Mouse (Mus musculus) limb, embryonic 11.5 days (tissue): ENCODE measurements around the gene Draxin. TPM values are rescaled to one million over a fixed set of nuclear protein-coding genes. Genes with fewer than 3 reads are reported as not detected.
"Not testable (repeated sequence)": the region's sequence is repeated elsewhere in the genome, so short reads cannot be mapped to it uniquely, and the experiment has no call there.

Experiments used
- ATAC-seq: fragments of 200-750 bp; cut with Nextera tagmentation; 2 replicates; pipeline ENCODE4 v1.8.0; 2017; ENCODE audit warnings: low read depth; ENCODE audit not compliant: insufficient number of reproducible peaks, low FRiP score, low TSS enrichment
- DNase-seq: peaks from one replicate; pipeline ENCODE4 v3.0.0-alpha.2; 2015; ENCODE audit warnings: low spot score
- H3K27ac ChIP-seq: fragments of 300-500 bp; sonication (generic); replicated peaks from 2 replicates; pipeline ENCODE4 v1.5.1; 2014; ENCODE audit warnings: low read depth, mild to moderate bottlenecking, low read length
- H3K27me3 ChIP-seq: fragments of 300-500 bp; sonication (generic); 2 replicates; pipeline ENCODE4 v1.6.1; 2014; ENCODE audit warnings: mild to moderate bottlenecking, low read length, mixed read lengths; ENCODE audit not compliant: control insufficient read depth, insufficient read depth
- H3K36me3 ChIP-seq: fragments of 300-500 bp; sonication (generic); 2 replicates; pipeline ENCODE4 v1.6.1; 2014; ENCODE audit warnings: mild to moderate bottlenecking, low read length, moderate library complexity, mixed read lengths; ENCODE audit not compliant: control insufficient read depth, insufficient read depth
- H3K4me1 ChIP-seq: fragments of 300-500 bp; sonication (generic); 2 replicates; pipeline ENCODE4 v1.6.1; 2014; ENCODE audit warnings: low read length, mixed read lengths; ENCODE audit not compliant: control insufficient read depth, insufficient read depth
- H3K4me2 ChIP-seq: fragments of 300-500 bp; sonication (generic); 2 replicates; pipeline ENCODE4 v1.6.1; 2014; ENCODE audit warnings: low read depth, mild to moderate bottlenecking, moderate library complexity; ENCODE audit not compliant: severe bottlenecking
- H3K4me3 ChIP-seq: fragments of 300-500 bp; sonication (generic); 2 replicates; pipeline ENCODE4 v1.5.1; 2014; ENCODE audit warnings: low read depth, low read length
- H3K9ac ChIP-seq: fragments of 300-500 bp; sonication (generic); 2 replicates; pipeline ENCODE4 v1.6.1; 2014; ENCODE audit warnings: mild to moderate bottlenecking, low read length
- H3K9me3 ChIP-seq: fragments of 300-500 bp; sonication (generic); 2 replicates; pipeline ENCODE4 v1.6.1; 2016; ENCODE audit warnings: low read length; ENCODE audit not compliant: control insufficient read depth
- WGBS: fragments of 180-500 bp; shearing (Covaris S2); extraction: QIAGEN DNeasy Blood & Tissue Kit; methylation state at CpG from one replicate; pipeline ENCODE4 v1.1.7; 2014; 5-methylcytosine and 5-hydroxymethylcytosine counted together
- polyA plus RNA-seq: library from polyadenylated mRNA; unstranded; fragments of >200 nt; fragmentation: Nextera tagmentation; extraction: Ambion mirVana; gene quantifications from 2 replicates; pipeline ENCODE4 v1.2.1, GENCODE M21; 2014

Draxin gene
- polyA plus RNA-seq, 1 experiment from 2014 or later: 2.5 TPM

DNA sequence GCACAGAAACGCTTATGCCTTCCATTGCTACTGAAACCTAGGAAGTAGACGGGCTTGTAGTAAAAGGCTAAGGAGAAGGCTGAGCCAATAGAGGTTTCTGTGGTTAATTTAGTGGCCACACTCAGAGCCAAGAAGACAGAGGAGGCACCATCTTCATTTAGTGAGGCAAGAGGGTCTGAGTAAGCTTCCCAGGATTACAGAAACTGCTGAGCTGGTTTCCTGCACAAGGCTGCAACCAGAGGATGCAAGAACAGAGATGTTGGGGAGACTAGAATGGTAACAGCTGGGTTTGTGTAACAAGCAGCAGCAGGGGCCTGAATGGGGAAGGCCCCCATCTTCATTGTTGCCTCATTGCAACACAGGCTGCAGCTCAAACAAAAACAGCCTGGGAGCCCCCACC is 1.8 kb downstream of the Draxin start:
- H3K9ac ChIP-seq: no peak overlapping the region
- DNase-seq (no peak), ATAC-seq (no peak)
- no peak overlapping the region for H3K4me3 ChIP-seq
- no peaks in the 10 kb centered on the region for H3K36me3 ChIP-seq
- peaks cover 5% of the 10 kb centered on the region for H3K4me1 ChIP-seq
- 68% methylated on average over 2 of the region's 2 CpGs for WGBS
- H3K9me3 ChIP-seq: no peaks in the 10 kb centered on the region; the same call in 1 of the 2 replicates
- peaks cover 8% of the 10 kb centered on the region; the same call in 1 of the 2 replicates for H3K27me3 ChIP-seq
- no peak overlapping the region for H3K27ac ChIP-seq
- H3K4me2 ChIP-seq: no peak overlapping the region

DNA sequence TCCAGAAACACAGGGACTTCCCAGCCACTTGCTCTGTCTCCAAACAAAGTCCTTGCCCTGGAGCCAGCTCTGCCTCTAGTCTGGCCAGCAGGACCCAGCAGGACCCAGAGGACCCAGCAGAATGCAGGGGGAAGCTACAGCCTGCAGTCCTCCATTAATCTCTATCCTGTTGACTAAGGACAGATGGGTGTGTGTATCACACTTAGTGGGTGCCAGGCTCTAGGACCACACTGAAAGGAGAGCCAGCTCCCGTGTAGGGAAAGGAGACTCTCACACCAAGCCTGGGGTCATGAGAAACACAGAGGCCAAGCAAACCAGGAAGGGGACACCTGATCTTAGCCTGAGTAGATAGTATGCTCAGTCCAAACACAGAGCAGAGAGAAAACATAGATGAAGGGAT is 2.3 kb downstream of the Draxin start:
- Histone ChIP-seq H3K4me1 (peaks cover 5% of the 10 kb centered on the region), H3K9me3 (no peaks in the 10 kb centered on the region), H3K4me2 (no peak overlapping the region), H3K4me3 (no peak overlapping the region), H3K27me3 (peaks cover 8% of the 10 kb centered on the region; the same call in 1 of the 2 replicates), H3K36me3 (no peaks in the 10 kb centered on the region), H3K27ac (no peak overlapping the region), H3K9ac (no peak overlapping the region)
- 64% methylated on average over 1 of the region's 1 CpGs for WGBS
- ATAC-seq (no peak), DNase-seq (no peak)

DNA sequence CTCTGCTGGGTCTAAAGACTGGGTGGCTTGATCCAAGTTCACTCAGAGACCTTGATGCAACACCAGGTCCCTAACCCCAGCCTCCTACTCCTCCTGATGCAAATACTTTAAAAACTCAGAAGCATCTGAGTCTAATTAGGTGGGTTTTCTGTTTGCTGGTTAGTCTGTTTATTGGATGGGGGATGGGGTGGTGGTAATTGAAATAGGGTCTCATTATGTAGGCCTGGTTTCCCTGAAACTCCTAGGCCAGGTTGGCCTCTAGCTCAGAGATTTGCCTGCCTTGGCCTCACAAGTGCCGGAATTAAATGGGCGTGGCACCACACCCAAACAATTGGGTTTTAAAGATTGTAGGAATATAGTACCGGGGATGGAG is 7.8 kb downstream of the Draxin start:
- Histone ChIP-seq H3K9me3 (no peaks in the 10 kb centered on the region), H3K9ac (peak overlapping the region; percentile 17; the same call in 1 of the 2 replicates), H3K36me3 (no peaks in the 10 kb centered on the region), H3K4me2 (peak overlapping the region; percentile 14; the same call in 1 of the 2 replicates), H3K4me3 (no peak overlapping the region), H3K27ac (peak overlapping the region; percentile 82), H3K4me1 (peaks cover 6% of the 10 kb centered on the region), H3K27me3 (no peaks in the 10 kb centered on the region)
- DNase-seq (no peak), ATAC-seq (peak; percentile 53)
- WGBS: 27% methylated on average over 3 of the region's 3 CpGs

DNA sequence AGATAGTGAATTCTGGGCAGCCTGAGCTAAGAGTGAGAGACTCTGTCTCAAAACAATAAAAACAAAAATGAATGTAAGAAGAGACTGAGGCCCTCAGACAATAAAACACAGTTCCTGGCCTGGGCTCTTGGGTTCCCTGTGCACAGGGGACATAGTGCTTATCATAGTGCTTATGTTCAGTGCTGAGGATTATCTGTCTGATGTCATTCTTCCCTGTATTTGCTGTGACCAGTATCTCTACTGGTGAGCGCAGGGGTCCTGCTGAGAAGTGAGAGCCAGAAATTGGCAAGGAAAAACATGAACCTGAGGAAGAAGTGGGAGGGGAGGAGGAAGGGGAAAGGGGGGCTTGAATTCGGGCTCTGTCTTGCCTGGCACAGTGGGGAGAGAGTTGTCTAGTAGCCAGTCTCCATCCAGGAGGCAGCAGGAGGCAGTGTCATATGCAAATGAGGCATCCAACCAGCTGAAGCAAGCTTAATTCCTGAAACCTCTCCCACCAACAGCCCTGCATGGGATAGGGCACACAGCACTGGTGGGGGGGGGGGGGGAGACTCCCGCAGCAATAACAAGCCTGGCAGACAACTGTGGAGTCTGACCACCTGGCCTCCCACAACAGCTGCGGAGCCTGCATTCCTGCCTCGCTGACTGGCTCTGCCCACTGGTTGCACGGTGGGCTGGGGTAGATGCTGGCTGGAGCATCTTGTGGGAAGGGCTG is 8.4 kb downstream of the Draxin start:
- peak overlapping the region; percentile 14 for H3K4me2 ChIP-seq
- ATAC-seq: peak; percentile 86

DNA sequence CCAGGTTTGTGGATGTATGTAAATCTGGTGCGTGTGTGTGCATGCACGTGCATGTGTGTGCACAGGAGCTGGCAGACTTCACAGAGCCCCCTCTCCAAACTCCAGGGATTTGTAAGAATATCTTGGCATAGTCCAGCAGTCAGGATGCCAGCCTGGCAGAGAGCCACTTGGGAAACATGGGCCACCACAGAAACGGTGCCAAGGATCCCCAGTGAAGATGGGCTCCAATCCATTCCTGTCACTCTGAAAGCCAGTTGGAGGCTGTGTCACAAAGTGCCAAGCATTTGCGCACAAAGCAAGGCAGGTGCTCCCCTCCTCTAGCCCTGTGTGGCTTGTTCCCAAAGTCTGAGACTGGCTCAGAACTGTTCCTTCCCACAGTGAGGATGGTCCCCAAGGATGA is 9.1 kb downstream of the Draxin start:
- Histone ChIP-seq H3K36me3 (no peaks in the 10 kb centered on the region), H3K4me3 (no peak overlapping the region), H3K9ac (no peak overlapping the region), H3K27me3 (no peaks in the 10 kb centered on the region), H3K4me1 (peaks cover 6% of the 10 kb centered on the region), H3K27ac (peak overlapping the region; percentile 82; the same call in 1 of the 2 replicates), H3K4me2 (no peak overlapping the region), H3K9me3 (0 out of 2 replicates have a peak, but pooled peaks cover 2% of the 10 kb centered on the region)
- ATAC-seq (no peak), DNase-seq (no peak)
- WGBS: 86% methylated on average over 4 of the region's 4 CpGs

More for the DNA sequence above, 8.4 kb downstream of the Draxin start:
- peak; percentile 81 for DNase-seq
- no peaks in the 10 kb centered on the region for H3K27me3 ChIP-seq
- H3K36me3 ChIP-seq: no peaks in the 10 kb centered on the region
- H3K4me1 ChIP-seq: peaks cover 6% of the 10 kb centered on the region
- WGBS: 6% methylated on average over 6 of the region's 6 CpGs
- peak overlapping the region; percentile 82 for H3K27ac ChIP-seq
- 0 out of 2 replicates have a peak overlapping the region, but pooled peaks have one; percentile 3 for H3K4me3 ChIP-seq
- peak overlapping the region; percentile 17; the same call in 1 of the 2 replicates for H3K9ac ChIP-seq
- H3K9me3 ChIP-seq: no peaks in the 10 kb centered on the region

DNA sequence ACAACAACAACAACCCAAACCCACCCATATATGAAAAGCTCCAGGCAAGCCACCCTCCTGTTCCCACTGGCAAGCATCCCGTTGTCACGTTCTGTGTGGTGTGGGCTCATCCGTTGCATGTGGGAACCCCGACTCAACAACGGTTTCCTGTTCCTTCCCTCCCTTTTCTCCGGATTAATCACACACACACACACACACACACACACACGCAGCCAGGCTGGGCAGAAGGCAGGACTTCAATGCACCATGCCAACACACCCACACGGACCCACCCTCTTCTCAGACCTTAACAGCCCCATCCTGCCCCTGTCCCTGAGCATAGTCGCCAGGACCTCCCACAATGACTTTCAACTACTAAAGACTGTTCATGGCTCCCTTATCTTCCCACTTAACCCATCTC is 9.9 kb downstream of the Draxin start:
- peaks cover 6% of the 10 kb centered on the region for H3K4me1 ChIP-seq
- H3K4me3 ChIP-seq: no peak overlapping the region
- 84% methylated on average over 9 of the region's 9 CpGs for WGBS
- no peaks in the 10 kb centered on the region for H3K27me3 ChIP-seq
- H3K27ac ChIP-seq: no peak overlapping the region
- ATAC-seq (no peak), DNase-seq (no peak)
- H3K36me3 ChIP-seq: no peaks in the 10 kb centered on the region
- H3K4me2 ChIP-seq: no peak overlapping the region
- H3K9ac ChIP-seq: no peak overlapping the region
- H3K9me3 ChIP-seq: 0 out of 2 replicates have a peak, but pooled peaks cover 2% of the 10 kb centered on the region

DNA sequence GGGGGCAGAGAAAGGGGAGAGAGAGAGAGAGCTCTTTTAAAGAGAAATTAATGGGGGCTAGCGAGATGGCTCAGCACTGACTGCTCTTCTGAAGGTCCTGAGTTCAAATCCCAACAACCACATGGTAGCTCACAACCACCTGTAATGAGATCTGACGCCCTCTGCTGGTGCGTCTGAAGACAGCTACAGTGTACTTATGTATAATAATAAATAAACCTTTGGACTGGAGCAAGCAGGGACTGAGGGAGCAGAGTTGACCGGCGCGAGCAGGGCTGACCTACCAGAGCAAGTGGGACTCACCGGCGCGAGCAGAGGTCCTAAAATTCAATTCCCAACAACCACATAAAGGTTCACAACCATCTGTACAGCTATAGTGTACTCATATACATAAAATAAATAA is 10.9 kb downstream of the Draxin start:
- peaks cover 11% of the 10 kb centered on the region for H3K4me1 ChIP-seq
- not testable (repeated sequence) for H3K9me3 ChIP-seq, H3K27ac ChIP-seq, H3K36me3 ChIP-seq, H3K4me2 ChIP-seq, DNase-seq, H3K27me3 ChIP-seq, H3K9ac ChIP-seq, H3K4me3 ChIP-seq, ATAC-seq
- 90% methylated on average over 9 of the region's 9 CpGs for WGBS

DNA sequence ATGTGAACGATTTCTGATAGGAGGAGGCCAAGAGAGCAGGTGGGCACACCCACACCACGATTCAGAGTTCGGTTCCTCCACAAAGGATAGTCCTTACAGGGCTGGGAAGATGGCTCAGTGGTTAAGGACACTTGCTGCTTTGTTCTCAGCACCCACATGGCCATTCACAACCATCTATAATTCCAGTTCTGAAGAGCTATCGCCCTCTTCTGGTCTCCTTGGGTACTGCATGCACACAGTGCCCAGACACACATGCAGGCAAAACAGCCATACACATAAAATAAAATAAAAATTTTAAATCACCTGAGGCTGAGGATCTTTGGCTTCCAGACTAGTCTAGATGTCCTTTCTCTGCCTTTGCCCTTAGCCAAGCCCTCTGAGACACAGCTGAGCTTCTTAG is 13.1 kb downstream of the Draxin start:
- no peak overlapping the region for H3K4me3 ChIP-seq
- peaks cover 8% of the 10 kb centered on the region for H3K4me1 ChIP-seq
- DNase-seq (no peak), ATAC-seq (no peak)
- H3K36me3 ChIP-seq: no peaks in the 10 kb centered on the region
- 76% methylated on average over 4 of the region's 4 CpGs for WGBS
- H3K9me3 ChIP-seq: 0 out of 2 replicates have a peak, but pooled peaks cover 2% of the 10 kb centered on the region
- H3K4me2 ChIP-seq: no peak overlapping the region
- H3K27me3 ChIP-seq: no peaks in the 10 kb centered on the region
- no peak overlapping the region for H3K27ac ChIP-seq
- H3K9ac ChIP-seq: no peak overlapping the region
